Mouse (Mus musculus): Measurements from ENCODE around the gene Traf2.

The Traf2 gene

DNA sequence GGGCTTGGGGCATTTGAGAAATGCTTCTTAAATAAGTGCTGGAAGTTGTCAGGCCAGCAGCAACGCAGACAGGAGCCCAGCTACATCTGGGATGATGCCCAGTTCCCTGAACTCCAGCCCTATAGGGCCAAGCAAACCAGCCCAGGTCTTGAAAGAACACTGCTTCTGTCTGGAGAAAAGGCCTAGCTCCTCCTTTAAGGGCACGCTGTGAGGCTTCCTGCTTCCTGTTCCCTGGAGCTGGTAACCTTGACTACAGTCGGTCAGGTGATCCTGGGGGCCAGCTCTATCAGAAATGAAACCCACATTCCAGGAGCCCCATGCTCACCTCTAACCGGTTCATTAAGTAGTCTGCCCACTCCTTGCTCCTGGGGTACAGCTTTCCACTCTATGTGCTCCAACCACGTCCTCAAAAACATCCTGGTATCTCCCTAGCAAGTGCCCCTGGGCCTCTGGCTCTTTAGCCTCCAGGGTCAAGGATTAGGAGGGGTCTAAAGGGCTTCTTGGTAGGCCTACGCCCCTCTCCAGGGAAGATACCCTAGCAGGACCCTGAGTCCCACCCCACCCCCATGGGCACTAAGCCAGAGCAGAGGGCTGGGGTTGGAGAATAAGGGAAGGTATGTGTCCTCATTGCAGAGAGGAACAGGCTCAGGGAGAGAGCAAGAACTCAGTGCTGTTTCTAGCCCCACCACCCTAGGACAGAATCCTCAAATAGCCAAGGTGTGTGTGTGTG lies 48.7 kb downstream of the Traf2 start:
- in situ Hi-C loops (cut with MseI, MboI) = no loop called here

DNA sequence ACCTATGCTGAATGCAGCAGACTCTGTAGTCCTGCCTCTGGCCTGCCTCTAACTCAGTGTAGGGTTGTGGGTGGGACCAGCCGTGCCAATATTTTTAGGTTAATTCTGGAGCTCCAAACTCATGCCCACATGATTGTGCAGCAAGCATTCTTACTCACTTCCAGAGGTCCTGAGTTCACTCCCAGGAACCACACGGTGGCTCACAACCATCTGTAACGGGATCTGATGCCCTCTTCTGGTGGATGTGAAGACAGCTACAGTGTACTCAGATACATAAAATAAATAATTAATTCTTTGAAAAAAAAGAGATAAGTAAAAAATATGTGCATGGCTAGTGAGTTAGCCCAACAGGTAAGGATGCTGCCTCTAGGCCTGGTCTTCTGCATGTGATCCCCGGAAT lies 50.3 kb downstream of the Traf2 start:
- in situ Hi-C loops (cut with MseI, MboI) = no loop called here

DNA sequence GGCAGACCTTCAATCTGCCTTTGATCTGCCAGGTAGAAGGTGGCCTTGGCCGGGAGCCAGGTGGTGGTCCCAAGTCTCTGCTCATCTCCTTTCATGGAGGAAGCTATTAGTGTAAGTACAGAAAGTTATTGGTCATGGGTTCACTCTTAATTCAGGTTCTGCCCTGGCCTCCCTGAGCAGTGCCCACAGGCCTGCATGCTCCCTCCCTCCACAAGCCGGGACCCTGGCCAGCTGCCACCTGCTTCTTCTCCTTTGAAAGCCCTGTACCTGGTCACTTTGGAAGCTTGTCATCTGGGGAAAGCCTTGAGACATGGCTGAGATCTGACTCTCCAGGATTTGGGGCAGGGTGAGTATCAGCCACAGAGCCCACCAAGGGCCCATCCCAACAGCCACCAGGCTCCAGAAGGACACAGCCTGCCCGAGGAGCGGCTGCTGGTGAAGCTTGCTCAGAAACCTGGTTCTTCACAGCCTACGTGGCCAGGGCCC lies 53.2 kb downstream of the Traf2 start, which contains the start of gene Lcn12:
TSS of gene Lcn12 (minus strand) at position 436 of the 486 bp plus-strand sequence.
- in situ Hi-C loops (cut with MseI, MboI) = no loop called here

DNA sequence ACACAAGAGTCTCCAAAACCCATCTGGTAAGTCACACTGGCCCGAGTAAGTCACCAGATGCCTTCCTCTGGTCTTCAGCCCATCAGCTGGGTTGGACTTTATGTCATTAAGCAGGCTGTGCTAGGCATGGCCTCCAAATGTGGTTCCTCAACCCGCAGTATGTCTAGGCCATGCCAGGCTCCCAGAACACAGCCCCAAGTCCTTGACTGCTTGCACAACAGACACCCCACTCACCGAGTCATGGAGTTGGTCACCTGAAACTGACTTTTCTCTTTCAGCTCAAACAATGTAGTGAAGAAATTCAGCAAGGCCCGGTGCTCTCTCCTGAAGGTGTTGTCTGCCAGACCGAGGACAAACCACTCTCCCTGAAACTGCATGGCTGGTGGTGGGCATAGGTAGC lies 53.8 kb downstream of the Traf2 start:
- in situ Hi-C loops (cut with MseI, MboI) = no loop called here

DNA sequence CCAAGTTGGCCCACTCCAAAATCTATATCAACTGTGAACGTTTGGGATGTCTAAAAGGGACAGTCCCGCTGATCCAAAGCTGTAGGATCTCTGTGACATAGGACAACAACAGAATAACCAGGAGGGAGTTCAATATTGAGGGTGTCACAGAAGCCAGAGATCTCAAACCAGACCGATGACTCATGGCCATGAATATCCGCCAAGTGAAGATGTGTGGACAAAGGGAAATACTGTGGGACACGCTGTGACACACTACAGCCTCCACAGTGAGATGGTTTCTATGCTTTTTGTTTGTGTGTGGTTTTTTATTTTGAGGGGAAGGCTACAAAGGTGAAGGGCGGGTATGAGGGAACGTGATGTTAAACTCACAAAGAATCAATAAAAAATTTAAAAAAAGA lies 58.1 kb downstream of the Traf2 start:
- in situ Hi-C loops (cut with MseI, MboI) = loop anchor here in 1 of 2 experiments (5.0 kb wide), 1 partner anchor 66 kb away; the partner anchor contains the start of gene Fut7

DNA sequence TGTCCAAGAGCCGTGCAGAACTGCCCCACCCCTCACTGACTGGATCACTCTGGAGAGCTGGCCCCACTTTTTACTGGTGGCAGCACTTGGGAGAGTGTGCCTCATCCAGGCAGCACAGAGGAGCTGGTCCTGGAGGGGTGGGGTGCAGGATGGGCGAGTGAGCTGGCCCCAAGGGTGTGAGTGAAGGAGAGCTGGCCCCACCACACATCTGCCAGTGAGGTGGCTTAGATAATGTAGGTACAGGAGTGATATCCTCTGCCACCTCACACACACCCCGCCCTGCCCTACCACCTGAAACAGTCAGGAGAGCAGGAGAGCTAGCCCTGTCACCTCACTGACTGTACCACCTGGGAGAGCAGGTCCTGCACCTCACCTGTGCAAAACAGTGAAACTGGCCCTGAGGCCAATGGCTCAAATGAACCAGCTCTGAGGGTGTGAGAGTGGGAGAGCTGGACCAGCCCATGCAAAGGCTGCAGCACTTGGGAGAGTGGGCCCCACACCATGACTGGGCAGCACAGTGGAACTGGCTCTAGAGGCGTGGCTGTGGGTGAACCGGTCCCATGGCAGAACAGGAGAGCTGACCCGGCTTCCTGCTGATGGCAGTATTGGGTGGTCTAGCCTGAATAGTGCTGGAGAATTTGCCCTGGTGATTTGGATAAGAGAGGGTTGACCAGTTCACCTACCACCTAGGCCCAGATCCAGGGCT lies 58.6 kb downstream of the Traf2 start:
- in situ Hi-C loops (cut with MseI, MboI) = loop anchor here in 1 of 2 experiments (5.0 kb wide), 1 partner anchor 66 kb away; the partner anchor contains the start of gene Fut7

DNA sequence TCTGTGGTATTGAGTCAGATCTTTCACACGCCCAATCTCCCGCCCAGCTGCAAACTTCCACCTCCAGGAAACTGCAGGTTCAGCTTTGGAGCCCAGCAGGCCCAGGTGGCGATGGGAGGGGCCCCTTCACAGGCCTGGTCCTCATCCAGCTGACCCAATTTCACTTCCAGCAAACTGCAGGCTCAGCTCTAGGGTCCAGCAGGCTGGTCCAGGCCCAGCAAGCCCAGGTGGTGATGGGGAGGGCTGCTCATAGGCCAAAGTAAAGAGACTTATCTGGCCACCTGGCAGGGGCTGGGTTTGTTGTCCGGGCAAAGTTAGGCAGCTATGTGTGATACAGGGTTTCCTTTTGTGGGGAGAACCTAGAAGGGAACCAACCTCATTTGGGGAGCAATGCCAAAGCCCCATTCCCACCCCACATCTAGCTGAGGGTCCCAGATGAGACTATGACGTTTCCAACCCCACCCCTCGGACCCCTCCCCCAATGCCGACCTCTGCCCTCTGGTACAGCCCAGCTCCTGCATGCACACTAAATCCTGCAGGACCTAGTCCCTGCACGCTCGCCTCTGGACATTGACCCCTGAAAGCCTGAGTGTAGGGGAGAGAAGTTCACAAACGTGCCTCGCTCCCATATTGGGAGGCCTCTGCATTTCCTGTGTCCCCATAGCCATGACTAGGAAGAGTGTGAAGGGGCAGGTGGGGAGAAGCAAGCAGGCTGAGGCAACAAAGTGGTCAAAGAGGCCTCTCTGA lies 61.7 kb downstream of the Traf2 start:
- in situ Hi-C loops (cut with MseI, MboI) = loop anchor here (5.0 kb wide), 2 partner anchors 58 to 63 kb away; partner anchors contain the start of genes Abca2 (in 1 of the 2) and Fut7 (in 1 of the 2)

DNA sequence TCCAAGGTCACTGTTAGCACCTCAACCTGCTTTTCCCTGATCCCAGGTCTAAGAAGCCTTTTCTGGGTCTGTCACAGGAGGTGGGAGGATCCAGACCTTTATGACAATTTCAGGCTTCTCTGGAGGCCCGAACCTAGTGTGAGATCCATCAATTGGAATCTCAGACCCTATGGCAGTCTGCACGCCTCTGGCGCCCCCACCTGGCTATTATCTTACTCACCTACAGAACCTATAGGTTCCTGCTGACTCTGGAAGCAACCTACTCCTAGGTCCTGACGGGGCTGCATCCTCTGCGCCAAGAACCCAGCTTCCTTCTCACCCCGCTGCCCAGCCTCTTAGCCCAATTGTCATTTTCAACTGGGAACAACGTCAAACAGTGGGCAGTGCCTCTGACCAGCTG lies 63.8 kb downstream of the Traf2 start:
- in situ Hi-C loops (cut with MseI, MboI) = loop anchor here in 1 of 2 experiments (5.0 kb wide), 1 partner anchor 56 kb away; the partner anchor contains the start of gene Abca2

DNA sequence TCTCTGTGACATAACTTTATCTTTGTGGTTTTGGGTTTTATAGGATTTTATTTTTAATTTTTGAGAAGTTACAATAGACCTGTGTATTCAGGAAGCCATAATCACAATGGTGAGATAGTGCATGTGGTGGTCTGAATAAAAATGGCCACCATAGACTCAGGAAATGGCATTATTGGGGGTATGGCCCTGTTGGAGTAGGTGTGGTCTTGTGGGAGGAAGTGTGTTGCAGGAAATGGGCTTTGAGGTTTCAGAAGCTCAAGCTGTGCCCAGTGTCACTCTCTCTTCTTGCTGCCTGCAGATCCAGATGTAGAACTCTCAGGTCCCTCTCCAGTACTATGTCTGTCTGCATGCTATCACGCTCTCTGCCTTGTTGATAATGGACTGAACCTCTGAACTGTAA lies 66.2 kb downstream of the Traf2 start:
- in situ Hi-C loops (cut with MseI, MboI) = loop anchor here in 1 of 2 experiments (5.0 kb wide), 1 partner anchor 53 kb away; the partner anchor contains the start of gene Abca2

DNA sequence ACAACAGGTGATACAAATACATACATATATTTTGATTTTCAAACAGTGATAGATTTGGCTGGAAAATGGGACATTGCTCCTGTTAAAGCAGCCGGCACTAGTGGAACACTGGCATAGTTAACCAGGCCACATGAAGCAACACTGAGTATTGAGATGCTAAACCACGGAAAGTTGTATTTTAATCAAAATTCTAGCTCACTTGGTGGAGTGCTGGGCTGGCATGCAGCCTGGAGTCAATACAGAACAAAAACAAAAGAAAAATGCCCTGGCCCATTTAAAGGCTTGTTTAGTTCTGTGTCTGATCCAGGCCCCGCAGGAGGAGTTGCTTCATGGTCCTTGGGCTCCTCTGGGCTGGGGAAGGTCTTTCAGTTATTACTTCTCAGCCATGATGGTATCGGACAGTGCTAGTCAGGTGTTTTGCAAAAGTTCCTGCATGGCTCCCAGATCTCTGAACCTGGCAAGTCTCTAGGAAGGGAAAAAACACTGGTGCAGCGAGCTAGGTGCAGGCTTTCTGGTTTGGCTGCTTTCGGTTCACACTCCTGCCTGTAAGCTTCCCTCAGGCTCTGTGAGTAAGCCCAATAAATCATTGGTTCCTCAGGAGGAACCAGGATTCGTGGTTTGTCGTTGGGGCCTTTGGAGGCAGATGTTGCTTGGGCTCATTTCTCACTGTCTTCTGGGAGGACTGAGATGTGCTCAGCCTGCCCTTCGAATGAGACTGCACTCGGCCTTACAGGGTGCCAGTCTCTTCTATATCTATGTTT lies 67.0 kb downstream of the Traf2 start:
- in situ Hi-C loops (cut with MseI, MboI) = loop anchor here in 1 of 2 experiments (5.0 kb wide), 1 partner anchor 52 kb away; the partner anchor contains the start of gene Abca2

DNA sequence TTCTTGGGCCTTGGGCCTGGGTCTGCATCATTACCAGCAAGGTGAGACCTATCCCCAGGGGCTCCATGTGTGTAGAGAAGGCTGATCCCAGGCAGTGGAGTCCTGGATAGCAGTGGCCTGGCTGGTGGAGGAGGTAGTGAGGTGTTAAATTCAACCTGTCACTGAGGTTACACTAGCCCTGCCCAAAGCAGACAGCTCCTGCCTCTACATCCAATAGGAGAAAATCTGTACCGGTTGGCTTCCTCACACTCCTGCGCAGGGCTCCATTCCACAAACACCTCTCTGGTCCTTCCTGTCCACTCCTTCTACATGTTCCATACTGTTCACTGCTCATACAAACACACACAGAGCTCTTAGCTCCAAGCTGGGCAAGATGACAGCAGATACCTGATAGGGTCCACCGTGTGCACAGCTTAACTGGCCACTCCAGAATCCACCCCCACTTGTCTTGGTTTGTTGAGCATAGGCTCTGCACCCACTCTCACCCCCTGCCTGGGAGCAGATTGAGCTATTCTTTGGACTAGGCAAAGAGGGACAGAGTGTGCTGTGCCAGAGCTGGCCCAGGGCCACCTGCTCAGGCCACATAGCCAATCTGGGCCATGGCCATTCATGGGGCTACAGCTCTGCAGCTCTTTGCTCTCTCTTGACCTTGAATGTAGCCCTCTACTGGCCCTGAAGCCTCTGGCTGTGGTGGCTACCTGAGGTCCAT lies 68.6 kb downstream of the Traf2 start:
- in situ Hi-C loops (cut with MseI, MboI) = no loop called here

DNA sequence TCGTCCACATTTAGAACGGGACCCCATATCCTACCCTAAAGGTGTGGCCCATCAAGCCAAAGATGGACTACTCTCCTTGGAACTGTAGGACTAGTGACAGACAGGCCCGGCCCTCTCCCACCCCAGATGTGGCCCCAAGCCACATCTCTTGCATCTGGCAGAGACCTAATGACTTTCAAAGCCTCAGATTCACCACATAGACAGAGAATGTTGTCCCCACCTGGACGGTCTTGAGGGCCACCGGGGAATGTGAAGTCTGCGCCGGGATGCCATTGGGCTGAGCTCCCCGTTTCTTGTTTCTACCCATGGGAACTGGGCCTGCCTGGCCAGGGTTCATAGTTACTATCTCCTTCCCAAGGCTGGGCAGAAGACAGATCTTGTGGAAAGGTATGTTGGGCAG lies 69.2 kb downstream of the Traf2 start:
- in situ Hi-C loops (cut with MseI, MboI) = no loop called here

DNA sequence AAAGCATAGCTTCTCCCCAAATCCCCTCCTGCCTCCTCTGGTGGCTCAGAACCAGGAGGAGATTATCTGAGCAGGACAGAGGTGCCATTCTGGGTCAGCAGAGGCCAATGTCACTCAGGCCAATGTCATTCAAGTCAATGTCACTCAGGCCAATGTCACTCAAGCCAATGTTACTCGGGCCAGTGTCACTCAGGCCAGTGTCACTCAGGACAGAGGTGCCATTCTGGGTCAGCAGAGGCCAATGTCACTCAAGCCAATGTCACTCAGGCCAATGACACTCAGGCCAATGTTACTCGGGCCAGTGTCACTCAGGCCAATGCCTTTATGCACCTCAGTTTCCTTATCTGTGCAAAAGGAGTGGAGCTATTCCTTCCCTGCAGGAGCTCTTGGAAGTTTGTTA lies 74.2 kb downstream of the Traf2 start:
- in situ Hi-C loops (cut with MseI, MboI) = no loop called here

DNA sequence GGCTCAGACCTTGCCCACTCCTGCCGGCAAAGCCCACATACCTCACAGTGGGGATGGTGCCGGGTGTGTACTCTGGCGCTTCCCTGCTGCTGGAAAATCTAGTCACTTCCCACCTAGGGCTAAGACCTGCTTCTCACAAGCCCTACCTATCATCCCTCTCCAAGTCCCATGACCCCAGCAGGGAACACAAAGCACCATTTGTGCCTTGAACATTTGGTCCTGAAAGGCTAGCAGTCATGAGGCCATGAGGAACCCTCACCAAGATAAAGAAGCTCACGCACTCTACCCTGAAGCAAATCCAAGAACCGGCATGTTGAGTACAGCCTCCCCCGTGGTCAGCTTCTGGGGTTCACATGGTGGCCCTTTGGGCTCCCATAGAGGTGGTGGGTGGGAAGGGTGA lies 76.8 kb downstream of the Traf2 start, which contains the start of gene Ptgds:
TSS of gene Ptgds (minus strand) at position 78 of the 400 bp plus-strand sequence.
- in situ Hi-C loops (cut with MseI, MboI) = no loop called here

DNA sequence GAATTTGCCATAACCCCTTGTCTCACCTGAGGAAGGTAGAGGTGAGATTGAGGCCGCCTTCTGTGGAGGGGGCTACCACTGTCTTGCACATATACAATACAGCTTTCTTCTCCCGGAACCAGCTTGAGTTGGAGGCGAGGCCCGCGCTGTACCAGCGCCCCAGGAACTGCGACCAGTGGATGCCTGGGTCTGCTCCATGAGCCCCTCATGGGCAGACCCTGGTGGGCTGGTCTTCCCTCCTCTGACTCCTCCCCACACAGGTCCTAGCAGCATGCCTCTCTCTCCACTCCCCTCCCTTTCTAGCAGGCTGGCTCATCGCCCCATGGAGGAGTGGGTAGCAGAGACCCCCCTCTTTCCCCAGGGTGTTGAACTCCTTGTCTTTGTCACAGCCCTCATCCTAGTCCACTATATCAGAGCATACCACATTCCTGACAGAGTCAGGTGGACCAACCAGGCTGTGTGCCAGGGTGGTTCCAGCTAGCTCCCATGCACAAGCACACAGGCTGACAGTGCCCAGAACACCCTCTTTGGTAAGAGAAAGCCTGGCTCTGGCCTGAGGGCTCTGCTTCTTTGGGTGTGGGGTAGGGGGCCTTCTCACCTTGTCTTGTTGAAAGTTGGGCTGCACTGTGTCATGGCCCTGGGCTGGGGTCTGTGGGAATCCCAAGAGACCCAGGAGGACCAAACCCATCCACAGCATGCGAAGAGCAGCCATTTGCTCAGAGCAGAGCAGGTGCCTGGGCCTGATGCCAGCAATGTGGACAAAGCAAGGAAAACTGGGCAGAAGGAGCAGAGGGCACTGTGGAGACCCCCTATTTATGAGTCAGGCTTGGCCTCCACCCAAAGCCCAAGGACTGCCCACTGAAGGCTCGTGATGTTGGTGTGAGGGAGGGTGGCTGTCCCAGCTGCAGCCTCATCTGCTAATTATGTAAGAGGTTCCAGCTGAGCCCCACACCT lies 77.5 kb downstream of the Traf2 start:
- in situ Hi-C loops (cut with MseI, MboI) = no loop called here

Measured in mouse trophoblast stem cell (cell line).